Mouse (Mus musculus) lung, embryonic 16.5 days (tissue): ENCODE measurements around the gene Prcc. TPM values are rescaled to one million over a fixed set of nuclear protein-coding genes. Genes with fewer than 3 reads are reported as not detected.
A peak's percentile ranks its signal among the peaks of the same experiment; 100 is the strongest.

ENCODE experiments used
- ATAC-seq: fragments of 200-750 bp; cut with Nextera tagmentation; 2 replicates; pipeline ENCODE4 v1.8.0; 2017; ENCODE audit warnings: low read depth, mild to moderate bottlenecking, moderate library complexity
- H3K27ac ChIP-seq: fragments of 300-500 bp; sonication (generic); 2 replicates; pipeline ENCODE4 v1.5.1; 2014; ENCODE audit warnings: mild to moderate bottlenecking, control low read depth, low read length
- H3K27me3 ChIP-seq: fragments of 300-500 bp; sonication (generic); 2 replicates; pipeline ENCODE4 v1.6.1; 2014; ENCODE audit warnings: low read depth, low read length, mixed read lengths; ENCODE audit not compliant: control insufficient read depth, insufficient read depth
- H3K36me3 ChIP-seq: fragments of 300-500 bp; sonication (generic); 2 replicates; pipeline ENCODE4 v1.6.1; 2014; ENCODE audit warnings: low read length; ENCODE audit not compliant: control insufficient read depth, insufficient read depth
- H3K4me1 ChIP-seq: fragments of 300-500 bp; sonication (generic); replicated peaks from 2 replicates; pipeline ENCODE4 v1.6.1; 2014; ENCODE audit warnings: low read length, mixed read lengths; ENCODE audit not compliant: control insufficient read depth, insufficient read depth
- H3K4me2 ChIP-seq: fragments of 300-500 bp; sonication (generic); 2 replicates; pipeline ENCODE4 v1.6.1; 2014; ENCODE audit warnings: low read depth, low read length, control low read depth
- H3K4me3 ChIP-seq: fragments of 300-500 bp; sonication (generic); 2 replicates; pipeline ENCODE4 v1.5.1; 2014; ENCODE audit warnings: mild to moderate bottlenecking, low read length, control low read depth
- H3K9ac ChIP-seq: fragments of 300-500 bp; sonication (generic); 2 replicates; pipeline ENCODE4 v1.6.1; 2014; ENCODE audit warnings: low read length, control low read depth
- H3K9me3 ChIP-seq: fragments of 300-500 bp; sonication (generic); 2 replicates; pipeline ENCODE4 v1.6.1; 2016; ENCODE audit warnings: low read length; ENCODE audit not compliant: control insufficient read depth
- WGBS: fragments of 180-500 bp; shearing (Covaris S2); extraction: QIAGEN DNeasy Blood & Tissue Kit; methylation state at CpG from one replicate; pipeline ENCODE4 v1.1.7; 2014; 5-methylcytosine and 5-hydroxymethylcytosine counted together
- polyA plus RNA-seq: library from polyadenylated mRNA; unstranded; fragments of >200 nt; fragmentation: Nextera tagmentation; extraction: Ambion mirVana; gene quantifications from 2 replicates; pipeline ENCODE4 v1.2.1, GENCODE M21; 2015

The Prcc gene
- polyA plus RNA-seq = 8.3 and 11.7 TPM in 2 replicates

- Histone ChIP-seq H3K27ac (peak within 1 kb of the TSS; percentile 93), H3K4me1 (peaks cover 16% of the 10 kb centered on the region), H3K4me2 (peak within 1 kb of the TSS; percentile 97), H3K36me3 (peaks cover 6% of the 10 kb centered on the region), H3K27me3 (no peaks in the 10 kb centered on the region), H3K9me3 (peaks cover 6% of the 10 kb centered on the region; the same call in 1 of the 2 replicates), H3K4me3 (peak within 1 kb of the TSS; percentile 100), H3K9ac (peak within 1 kb of the TSS; percentile 98)
- peak; percentile 98 for ATAC-seq
- WGBS = under 1% methylated on average over 33 of the region's 33 CpGs
Observed at GRCm38 (mm10) chr3:87885281-87886003, at the start of gene Prcc. Gene Prcc (minus strand): TSS chr3:87885608.

DNA sequence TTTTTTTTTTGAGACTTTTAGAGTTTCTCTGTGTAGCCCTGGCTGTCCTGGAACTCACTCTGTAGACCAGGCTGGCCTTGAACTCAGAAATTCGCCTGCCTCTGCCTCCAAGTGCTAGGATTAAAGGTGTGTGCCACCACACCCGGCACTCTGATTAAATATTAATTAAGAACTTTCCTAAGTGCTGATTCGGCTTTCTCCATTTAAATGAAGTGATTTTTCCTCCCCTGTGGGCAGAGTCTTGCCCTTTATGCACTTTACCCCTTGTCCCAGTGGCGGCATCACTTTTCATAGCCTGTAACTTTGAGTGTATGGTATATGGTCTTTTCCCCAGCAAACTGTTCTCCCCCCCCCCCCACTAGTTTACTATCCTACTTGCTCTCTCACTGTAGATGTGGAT lies 49.8 kb upstream of the Prcc start:
- ATAC-seq = no peak
- Histone ChIP-seq H3K36me3 (peaks cover 35% of the 10 kb centered on the region), H3K9me3 (no peaks in the 10 kb centered on the region), H3K27ac (no peak overlapping the region), H3K4me2 (no peak overlapping the region), H3K27me3 (no peaks in the 10 kb centered on the region), H3K4me3 (no peak overlapping the region), H3K9ac (no peak overlapping the region), H3K4me1 (peaks cover 9% of the 10 kb centered on the region; the same call in 1 of the 2 replicates)
- WGBS = 77% methylated on average over 4 of the region's 4 CpGs

- ATAC-seq = no peak
- no peaks in the 10 kb centered on the region for H3K9me3 ChIP-seq
- no peak overlapping the region for H3K27ac ChIP-seq
- 57% methylated on average over 4 of the region's 4 CpGs for WGBS
- H3K4me3 ChIP-seq = no peak overlapping the region
- H3K4me1 ChIP-seq = peaks cover 9% of the 10 kb centered on the region; the same call in 1 of the 2 replicates
- no peaks in the 10 kb centered on the region for H3K27me3 ChIP-seq
- H3K9ac ChIP-seq = no peak overlapping the region
- no peak overlapping the region for H3K4me2 ChIP-seq
- peaks cover 29% of the 10 kb centered on the region for H3K36me3 ChIP-seq
Observed at GRCm38 (mm10) chr3:87934501-87934900, 49.1 kb upstream of the Prcc start.

DNA sequence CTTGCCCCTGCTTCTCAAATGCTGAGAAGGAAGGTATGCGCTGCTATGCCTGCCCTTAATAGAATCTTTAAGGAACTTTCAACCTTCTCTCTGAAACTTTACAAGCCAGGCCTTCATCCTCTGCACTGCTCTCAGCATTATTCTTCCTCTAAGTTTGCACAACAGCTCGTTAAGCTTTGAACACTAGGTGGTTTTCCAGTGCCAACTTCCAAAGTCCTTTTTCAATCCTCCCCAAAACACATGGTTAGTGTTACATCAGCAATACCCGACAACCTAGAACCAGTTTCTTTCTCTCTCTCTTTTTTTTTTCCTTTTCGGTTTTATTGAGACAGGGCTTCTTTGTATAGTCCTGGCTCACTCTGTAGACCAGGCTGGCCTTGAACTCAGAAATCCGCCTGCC lies 48.6 kb upstream of the Prcc start:
- Histone ChIP-seq H3K27me3 (no peaks in the 10 kb centered on the region), H3K27ac (no peak overlapping the region), H3K9me3 (no peaks in the 10 kb centered on the region), H3K4me2 (no peak overlapping the region), H3K4me3 (no peak overlapping the region), H3K9ac (no peak overlapping the region), H3K36me3 (peaks cover 25% of the 10 kb centered on the region), H3K4me1 (peaks cover 13% of the 10 kb centered on the region)
- ATAC-seq = no peak
- WGBS = 79% methylated on average over 5 of the region's 5 CpGs

DNA sequence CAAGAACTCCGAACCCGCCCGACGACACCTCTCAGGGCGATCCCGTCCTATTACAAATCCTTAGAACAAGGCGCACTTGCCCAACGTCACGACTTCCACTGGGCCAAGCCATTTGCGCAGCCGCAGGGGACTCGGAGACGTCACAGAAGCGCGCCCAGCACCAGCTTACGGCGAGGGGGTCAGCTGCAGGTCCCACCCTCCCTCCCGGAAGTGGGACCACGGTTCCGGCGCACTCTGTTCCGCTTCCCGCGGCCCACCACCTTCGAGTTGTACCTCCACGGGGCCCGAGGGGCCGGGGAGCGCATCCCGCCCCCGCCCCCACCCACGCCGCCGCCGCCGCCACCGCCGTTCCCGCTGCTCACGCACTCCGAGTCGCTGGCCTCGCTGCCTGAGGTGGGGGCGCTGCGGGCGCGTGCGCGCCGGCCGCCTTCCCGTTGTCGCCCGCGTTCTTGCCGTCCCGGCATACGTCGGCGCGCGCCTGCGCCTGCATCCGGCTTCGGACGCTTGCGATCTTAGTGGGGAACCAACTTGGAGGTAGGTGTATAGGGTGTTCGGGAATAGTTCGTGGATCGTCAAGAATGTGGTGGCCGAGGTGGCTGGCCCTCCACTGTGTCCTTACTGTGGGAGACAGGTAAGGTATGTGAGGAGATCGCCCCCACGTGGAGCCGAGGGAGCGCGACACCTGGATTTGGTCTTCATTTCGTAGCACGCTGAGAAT lies 44.8 kb upstream of the Prcc start, which contains the start of the genes Isg20l2 and Rrnad1:
Gene Isg20l2 (plus strand): TSS at position 237 of the 718 bp plus-strand sequence.
Gene Rrnad1 (minus strand): TSS at position 640 of the 718 bp plus-strand sequence.
- WGBS = 0% methylated on average over 72 of the region's 78 CpGs
- peak within 1 kb of the TSS; percentile 62 for H3K4me2 ChIP-seq
- peaks cover 15% of the 10 kb centered on the region for H3K4me1 ChIP-seq
- H3K27me3 ChIP-seq = no peaks in the 10 kb centered on the region
- peak within 1 kb of the TSS; percentile 90 for H3K4me3 ChIP-seq
- H3K36me3 ChIP-seq = peaks cover 15% of the 10 kb centered on the region
- peak; percentile 99 for ATAC-seq
- H3K9me3 ChIP-seq = no peaks in the 10 kb centered on the region
- H3K9ac ChIP-seq = peak within 1 kb of the TSS; percentile 92
- H3K27ac ChIP-seq = peak within 1 kb of the TSS; percentile 81

DNA sequence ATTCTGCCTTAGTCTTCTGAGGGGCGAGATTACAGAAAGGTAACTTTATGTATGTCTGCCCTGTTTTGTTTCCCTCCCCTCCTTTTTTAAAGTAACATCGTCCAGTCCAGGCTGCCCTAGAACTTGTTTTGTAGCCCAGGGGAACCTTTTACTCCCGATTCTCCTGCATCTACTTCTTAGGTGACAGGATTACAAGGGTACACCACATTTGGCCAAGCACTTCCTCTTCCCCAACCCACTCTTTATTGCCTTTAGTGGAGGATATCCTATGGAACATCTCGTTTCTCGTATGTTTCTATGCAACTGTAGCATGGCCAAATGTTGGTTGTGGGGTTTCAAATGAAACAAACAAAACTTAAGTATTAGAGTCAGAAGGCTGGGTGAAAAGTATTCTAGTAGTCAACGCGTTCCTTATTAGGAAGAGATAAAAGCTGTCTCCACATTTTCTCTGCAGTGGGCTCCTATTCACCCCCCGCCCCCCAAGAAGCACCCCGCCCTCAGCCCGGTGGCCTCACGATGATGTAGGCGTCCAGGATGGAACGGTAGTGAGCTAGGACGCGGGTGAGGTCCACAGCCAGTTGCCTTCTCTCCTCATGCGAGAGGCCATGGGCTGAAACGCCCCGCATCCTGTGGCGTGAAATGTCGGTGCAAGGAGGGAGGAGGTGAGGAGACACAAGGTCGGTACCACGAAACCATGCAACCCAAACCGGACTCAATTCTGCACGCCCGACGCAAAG lies 44.1 kb upstream of the Prcc start:
- peaks cover 22% of the 10 kb centered on the region for H3K36me3 ChIP-seq
- H3K9ac ChIP-seq = peak overlapping the region; percentile 92
- H3K4me3 ChIP-seq = peak overlapping the region; percentile 90
- peak overlapping the region; percentile 61 for H3K4me2 ChIP-seq
- H3K9me3 ChIP-seq = no peaks in the 10 kb centered on the region
- WGBS = 5% methylated on average over 26 of the region's 26 CpGs
- peaks cover 15% of the 10 kb centered on the region for H3K4me1 ChIP-seq
- no peaks in the 10 kb centered on the region for H3K27me3 ChIP-seq
- no peak; the same call in 1 of the 2 replicates for ATAC-seq
- peak overlapping the region; percentile 72 for H3K27ac ChIP-seq

GRCm38 (mm10) chr3:87927452-87927851 lies 42.0 kb upstream of the Prcc start:
- peaks cover 13% of the 10 kb centered on the region for H3K4me1 ChIP-seq
- no peaks in the 10 kb centered on the region for H3K27me3 ChIP-seq
- WGBS = 86% methylated on average over 5 of the region's 5 CpGs
- H3K4me3 ChIP-seq = no peak overlapping the region
- H3K27ac ChIP-seq = no peak overlapping the region
- ATAC-seq = no peak
- no peaks in the 10 kb centered on the region for H3K9me3 ChIP-seq
- no peak overlapping the region for H3K9ac ChIP-seq
- peaks cover 36% of the 10 kb centered on the region for H3K36me3 ChIP-seq
- H3K4me2 ChIP-seq = no peak overlapping the region

DNA sequence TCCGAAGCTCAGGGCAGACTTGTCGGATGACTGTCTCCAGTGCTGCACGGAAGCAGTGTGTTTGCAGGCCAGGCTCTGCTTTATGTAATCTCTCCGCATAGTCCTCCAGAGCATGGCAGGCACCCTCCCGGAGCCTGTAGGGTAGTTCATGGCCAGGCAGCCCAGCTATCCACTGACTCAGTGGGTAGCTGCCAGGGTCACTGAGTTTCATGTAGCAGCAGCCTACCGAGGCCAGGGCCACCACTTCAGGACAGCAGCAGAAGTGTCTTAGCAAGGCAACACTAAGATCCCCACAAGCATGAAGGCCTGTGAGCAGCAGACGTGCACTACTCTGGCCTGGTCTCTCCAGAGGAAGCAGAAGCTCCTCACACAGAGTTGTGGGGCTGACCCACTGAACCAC lies 39.6 kb upstream of the Prcc start:
- Histone ChIP-seq H3K4me2 (no peak overlapping the region), H3K36me3 (peaks cover 37% of the 10 kb centered on the region), H3K27me3 (no peaks in the 10 kb centered on the region), H3K4me3 (no peak overlapping the region), H3K9ac (no peak overlapping the region), H3K4me1 (peaks cover 9% of the 10 kb centered on the region), H3K27ac (no peak overlapping the region), H3K9me3 (no peaks in the 10 kb centered on the region)
- no peak for ATAC-seq
- WGBS = 82% methylated on average over 7 of the region's 7 CpGs
